Mouse (Mus musculus): ENCODE results near the gene Slc35f6. TPM values are rescaled to one million over a fixed set of nuclear protein-coding genes. Genes with fewer than 3 reads are reported as not detected.

Gene Slc35f6
- 10 to 100 TPM; 15.6 to 27.0 TPM for polyA plus RNA-seq (2012; fragmentation: generic; extraction: Trizol)

GRCm38 (mm10) chr5:30647815-30648560 is at the start of gene Slc35f6:
TSS of gene Slc35f6 (plus strand) at chr5:30647933.

GRCm38 (mm10) chr5:30666391-30667195 is 18.9 kb downstream of the Slc35f6 start, which contains the start of gene Cenpa:
TSS of gene Cenpa (plus strand) at chr5:30666777.

Other genes starting within 250 kb of the Slc35f6 start
- gene Otof, start 186.0 kb upstream of the Slc35f6 start, polyA plus RNA-seq (2012; fragmentation: generic; extraction: Trizol) = not detected
- not detected for gene 1700001C02Rik, start 181.9 kb upstream of the Slc35f6 start, polyA plus RNA-seq (2012; fragmentation: generic; extraction: Trizol)
- gene Cib4, start 102.1 kb upstream of the Slc35f6 start, polyA plus RNA-seq (2012; fragmentation: generic; extraction: Trizol) = not detected
- gene Kcnk3, start 59.8 kb upstream of the Slc35f6 start, polyA plus RNA-seq (2012; fragmentation: generic; extraction: Trizol) = under 1 TPM in 1 of 2 experiments, not detected in 1; 0.05 TPM
- 100 to 1,000 TPM; 146 to 264 TPM for gene Cenpa, start 18.8 kb downstream of the Slc35f6 start, polyA plus RNA-seq (2012; fragmentation: generic; extraction: Trizol)
- gene Dpysl5, start 63.6 kb downstream of the Slc35f6 start, polyA plus RNA-seq (2012; fragmentation: generic; extraction: Trizol) = under 1 TPM in 1 of 2 experiments, not detected in 1; under 0.01 TPM
- gene Mapre3, start 166.7 kb downstream of the Slc35f6 start, polyA plus RNA-seq (2012; fragmentation: generic; extraction: Trizol) = 10 to 100 TPM; 15.0 to 44.0 TPM
- 10 to 100 TPM; 49.8 to 61.3 TPM for gene Tmem214, start 220.1 kb downstream of the Slc35f6 start, polyA plus RNA-seq (2012; fragmentation: generic; extraction: Trizol)
- gene Agbl5, start 240.8 kb downstream of the Slc35f6 start, polyA plus RNA-seq (2012; fragmentation: generic; extraction: Trizol) = 10 to 100 TPM in 1 of 2 experiments, 1 to 10 TPM in 1; 3.0 to 14.2 TPM

Data from C3H10T1/2 (cell line).